8 mouse cellular contexts compared by ENCODE assay signal in the genomic region with DNA sequence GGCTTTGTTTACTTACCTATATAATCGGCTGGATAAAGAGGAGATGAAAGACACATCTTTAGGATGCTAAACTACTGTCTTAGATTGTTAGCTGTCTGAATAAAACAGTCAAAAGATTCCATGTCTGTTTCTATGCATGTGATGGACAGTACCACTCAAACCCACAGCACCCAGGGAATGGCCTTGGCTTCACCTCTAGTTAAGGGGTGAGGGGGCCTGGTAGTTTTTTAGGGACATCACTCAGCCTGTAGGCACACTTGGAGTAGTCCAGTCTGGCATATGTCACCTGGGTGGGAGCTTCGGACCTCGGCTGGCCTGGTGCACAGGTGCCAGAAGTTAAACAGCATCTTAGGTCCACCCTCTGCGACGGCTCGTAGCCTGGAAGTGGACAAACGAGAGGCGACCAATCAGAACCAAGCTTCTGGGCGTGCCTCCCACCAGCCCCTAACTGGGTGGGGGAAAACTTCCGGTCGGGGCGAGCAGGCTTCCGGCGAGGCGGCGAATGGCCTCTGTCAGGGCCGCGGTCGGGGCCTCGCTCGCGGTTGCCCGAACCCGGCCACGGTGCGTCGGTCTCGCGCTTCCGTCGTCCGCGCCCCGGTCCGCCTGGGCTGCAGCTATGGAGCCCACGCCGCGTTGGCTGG. TPM values are rescaled to one million over a fixed set of nuclear protein-coding genes. Genes with fewer than 3 reads are reported as not detected.
DNase-seq lines count a peak whose midpoint lies in the region; ATAC-seq and TF ChIP-seq lines count a peak whose summit lies in the region.

A gene (plus strand): TSS at position 478 of the 641 bp plus-strand sequence.

- TF ChIP-seq CTCF in midbrain, postnatal 0 days (IDR thresholded peaks at IDR 0.05): no peak; the same call in 1 of the 2 replicates

- peaks cover 51% of the 10 kb centered on the region for H3K36me3 ChIP-seq in embryonic facial prominence, embryonic 14.5 days (ENCODE audit: control insufficient read depth, insufficient read depth, low read length)
- H3K36me3 ChIP-seq in limb, embryonic 14.5 days (ENCODE audit: control insufficient read depth, insufficient read depth, low read length): peaks cover 58% of the 10 kb centered on the region
- peaks cover 46% of the 10 kb centered on the region for H3K36me3 ChIP-seq in midbrain, postnatal 0 days (ENCODE audit: insufficient read depth, low read length)

- peak; percentile 78; the same call in 1 of the 2 replicates for TF ChIP-seq POLR2A in limb, embryonic 14.5 days (IDR thresholded peaks at IDR 0.05; ENCODE audit: borderline replicate concordance, extremely low read depth, insufficient read depth, insufficient read length)

- H3K27me3 ChIP-seq in embryonic facial prominence, embryonic 14.5 days (replicated peaks; ENCODE audit: control insufficient read depth, insufficient read depth, low read length): no peaks in the 10 kb centered on the region
- H3K27me3 ChIP-seq in limb, embryonic 14.5 days (ENCODE audit: control insufficient read depth, insufficient read depth, low read length): no peaks in the 10 kb centered on the region
- no peaks in the 10 kb centered on the region for H3K27me3 ChIP-seq in midbrain, postnatal 0 days (ENCODE audit: insufficient read depth, low read length)

- peak; percentile 94 for ATAC-seq in embryonic facial prominence, embryonic 14.5 days (ENCODE audit: low read depth)
- ATAC-seq in limb, embryonic 14.5 days (ENCODE audit: low FRiP score, low read depth): peak; percentile 95
- ATAC-seq in midbrain, postnatal 0 days (ENCODE audit: low FRiP score): peak; percentile 92

- peaks cover 9% of the 10 kb centered on the region for H3K4me1 ChIP-seq in embryonic facial prominence, embryonic 14.5 days (ENCODE audit: control insufficient read depth, insufficient read depth, low read length)
- peaks cover 6% of the 10 kb centered on the region for H3K4me1 ChIP-seq in limb, embryonic 14.5 days (ENCODE audit: control insufficient read depth, insufficient read depth, low read length)
- H3K4me1 ChIP-seq in midbrain, postnatal 0 days (ENCODE audit: insufficient read depth, low read length): peaks cover 14% of the 10 kb centered on the region; the same call in 1 of the 2 replicates

- peak within 1 kb of the TSS; percentile 98 for H3K4me3 ChIP-seq in embryonic facial prominence, embryonic 14.5 days (ENCODE audit: low read depth, low read length)
- H3K4me3 ChIP-seq in limb, embryonic 14.5 days (replicated peaks; ENCODE audit: low read length): peak within 1 kb of the TSS; percentile 97
- H3K4me3 ChIP-seq in midbrain, postnatal 0 days (ENCODE audit: low read depth, low read length): peak within 1 kb of the TSS; percentile 98

- H3K4me2 ChIP-seq in embryonic facial prominence, embryonic 14.5 days (ENCODE audit: low read depth, low read length): peak within 1 kb of the TSS; percentile 95
- peak within 1 kb of the TSS; percentile 94 for H3K4me2 ChIP-seq in limb, embryonic 14.5 days (replicated peaks; ENCODE audit: low read depth, low read length, severe bottlenecking)
- H3K4me2 ChIP-seq in midbrain, postnatal 0 days (ENCODE audit: low read depth, low read length, poor library complexity, severe bottlenecking): peak within 1 kb of the TSS; percentile 98

- WGBS in embryonic facial prominence, embryonic 14.5 days: 4% methylated on average over 15 of the region's 38 CpGs
- WGBS in limb, embryonic 14.5 days: 2% methylated on average over 25 of the region's 38 CpGs
- 3% methylated on average over 25 of the region's 38 CpGs for WGBS in midbrain, postnatal 0 days

- DNase-seq in 3134 (ENCODE audit: extremely low read depth, insufficient read length, low spot score): peak; percentile 86
- peak; percentile 80 to 84 for DNase-seq in adrenal gland, postnatal 4 days (ENCODE audit: low spot score in 2 of 2)
- peak; percentile 95 for DNase-seq in embryonic facial prominence, embryonic 14.5 days (ENCODE audit: low spot score)
- DNase-seq in heart, adult 8-10 months (ENCODE audit: low spot score): peak; percentile 93
- peak; percentile 94 for DNase-seq in kidney, adult 9 months
- DNase-seq in limb, embryonic 14.5 days (ENCODE audit: low spot score): peak; percentile 93
- peak; percentile 94 for DNase-seq in midbrain, postnatal 0 days (ENCODE audit: low spot score)
- peak; percentile 73 to 79 for DNase-seq in spleen, postnatal 14 days (ENCODE audit: low spot score in 2 of 2)

- peak within 1 kb of the TSS; percentile 95 for H3K9ac ChIP-seq in embryonic facial prominence, embryonic 14.5 days (ENCODE audit: low read depth, low read length)
- peak within 1 kb of the TSS; percentile 89 for H3K9ac ChIP-seq in limb, embryonic 14.5 days (ENCODE audit: low read depth, low read length, severe bottlenecking)
- peak within 1 kb of the TSS; percentile 94 for H3K9ac ChIP-seq in midbrain, postnatal 0 days (replicated peaks; ENCODE audit: low read length, poor library complexity, severe bottlenecking)

- peak within 1 kb of the TSS; percentile 63 for H3K27ac ChIP-seq in embryonic facial prominence, embryonic 14.5 days (replicated peaks; ENCODE audit: low read depth, low read length)
- peak within 1 kb of the TSS; percentile 19; the same call in 1 of the 2 replicates for H3K27ac ChIP-seq in limb, embryonic 14.5 days (replicated peaks; ENCODE audit: low read depth, low read length)
- peak within 1 kb of the TSS; percentile 81 for H3K27ac ChIP-seq in midbrain, postnatal 0 days (ENCODE audit: low read depth, low read length)

- no peaks in the 10 kb centered on the region for H3K9me3 ChIP-seq in embryonic facial prominence, embryonic 14.5 days (ENCODE audit: control insufficient read depth, low read length)
- H3K9me3 ChIP-seq in limb, embryonic 14.5 days (ENCODE audit: control insufficient read depth, low read length): no peaks in the 10 kb centered on the region
- H3K9me3 ChIP-seq in midbrain, postnatal 0 days (ENCODE audit: low read length): no peaks in the 10 kb centered on the region

RNA-seq across cellular contexts. Expression of the gene that starts here (rescaled TPM):
- 10 to 100 TPM; 30.7 to 35.0 TPM for total RNA-seq in adrenal gland, postnatal 4 days (2021)
- 18.3 and 18.5 TPM in 2 replicates for polyA plus RNA-seq in embryonic facial prominence, embryonic 14.5 days (2014; fragmentation: Nextera tagmentation; extraction: Ambion mirVana)
- 10 to 100 TPM; 15.0 to 16.6 (median 15.8) TPM for total RNA-seq in heart, adult 8-10 months (2022)
- 32.7 and 40.7 TPM in 2 replicates for polyA plus RNA-seq in limb, embryonic 14.5 days (2012; rRNA removed)
- 20.6 and 22.9 TPM in 2 replicates for polyA plus RNA-seq in limb, embryonic 14.5 days (2014; fragmentation: Nextera tagmentation; extraction: Ambion mirVana)
- 42.3 and 50.0 TPM in 2 replicates for total RNA-seq in midbrain, postnatal 0 days (2014; rRNA removed)
- polyA plus RNA-seq in midbrain, postnatal 0 days (2015; fragmentation: Nextera tagmentation; extraction: Ambion mirVana): 19.0 and 19.4 TPM in 2 replicates

Comparison
In these comparisons a context has a peak if more than half of its experiments do, and no peak if none do; other contexts are left out.
1. Peak in every context shown above with its lines: DNase-seq, ATAC-seq, H3K4me3 ChIP-seq and H3K27ac ChIP-seq.
2. H3K27ac ChIP-seq: peak in every context shown above with its lines; median percentile 81 in midbrain, postnatal 0 days; 63 in embryonic facial prominence, embryonic 14.5 days; 19 in limb, embryonic 14.5 days.